Comparison of ENCODE assay signal across 20 mouse cellular contexts in the genomic region with DNA sequence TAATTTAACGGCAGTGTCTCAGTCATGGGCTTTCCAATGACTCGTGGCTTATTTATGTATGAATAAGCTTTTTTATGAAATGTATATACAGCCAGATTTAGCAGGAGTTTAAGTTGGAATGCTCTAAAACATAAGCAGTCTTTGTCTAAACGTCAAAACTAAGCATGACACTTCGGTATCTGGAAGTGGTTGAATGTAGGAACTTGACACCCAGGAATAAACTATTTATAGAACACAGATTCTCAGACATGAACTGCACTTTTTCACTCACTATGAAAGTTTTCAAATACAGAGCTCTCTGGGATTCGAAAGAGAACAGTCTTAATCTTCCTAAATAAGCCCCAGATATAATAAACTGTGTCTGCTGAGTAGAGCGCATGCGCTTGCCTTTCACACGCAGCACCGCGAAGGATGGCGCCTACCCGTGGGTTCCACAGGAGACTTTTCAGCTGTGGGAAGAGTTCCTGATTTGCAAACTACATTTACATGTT. TPM values are rescaled to one million over a fixed set of nuclear protein-coding genes. Genes with fewer than 3 reads are reported as not detected.
DNase-seq lines count a peak whose midpoint lies in the region; ATAC-seq and TF ChIP-seq lines count a peak whose summit lies in the region.
"Had no signal": no experiment of that assay in that cellular context is flagged by ENCODE, and none has a peak within 500 bp of the region (broad histone marks: within the 10 kb centered on the region; RNA-seq: fewer than 3 reads in every experiment).

No protein-coding gene starts in this region.

- no peaks in the 10 kb centered on the region for H3K4me1 ChIP-seq in forebrain, postnatal 0 days (ENCODE audit: insufficient read depth)
- no peaks in the 10 kb centered on the region for H3K4me1 ChIP-seq in forebrain, embryonic 13.5 days
- H3K4me1 ChIP-seq in lung, embryonic 15.5 days = no peaks in the 10 kb centered on the region
- H3K4me1 ChIP-seq in embryonic fibroblast, embryonic 13.5 days (ENCODE audit: control insufficient read depth, insufficient read depth, low read length) = no peaks in the 10 kb centered on the region; the same call in 1 of the 2 replicates
- H3K4me1 ChIP-seq: hindbrain, embryonic 13.5 days; limb, embryonic 12.5 days; liver, embryonic 13.5 days; midbrain, embryonic 15.5 days; neural tube, embryonic 15.5 days had no signal

- no peak for ATAC-seq in forebrain, postnatal 0 days
- ATAC-seq in forebrain, embryonic 13.5 days = no peak
- peak; percentile 55; the same call in 1 of the 2 replicates for ATAC-seq in lung, embryonic 15.5 days (ENCODE audit: borderline replicate concordance, extremely low read depth, low FRiP score, low TSS enrichment)
- ATAC-seq: inflammation-experienced regulatory T-cells, adult 6 months; midbrain, embryonic 15.5 days had no signal

- no peak overlapping the region for H3K4me3 ChIP-seq in forebrain, postnatal 0 days (ENCODE audit: low read depth, low read length)
- H3K4me3 ChIP-seq in forebrain, embryonic 13.5 days = no peak overlapping the region
- H3K4me3 ChIP-seq in lung, embryonic 15.5 days = no peak overlapping the region
- H3K4me3 ChIP-seq in embryonic fibroblast, embryonic 13.5 days (ENCODE audit: insufficient read depth, low read length) = no peak overlapping the region
- H3K4me3 ChIP-seq: hindbrain, embryonic 13.5 days; limb, embryonic 12.5 days; liver, embryonic 13.5 days; megakaryocyte, embryonic 14.5 days; midbrain, embryonic 15.5 days; neural tube, embryonic 15.5 days had no signal

- H3K9ac ChIP-seq in forebrain, postnatal 0 days = no peak overlapping the region
- no peak overlapping the region for H3K9ac ChIP-seq in forebrain, embryonic 13.5 days
- no peak overlapping the region for H3K9ac ChIP-seq in lung, embryonic 15.5 days
- H3K9ac ChIP-seq: hindbrain, embryonic 13.5 days; limb, embryonic 12.5 days; liver, embryonic 13.5 days; midbrain, embryonic 15.5 days; neural tube, embryonic 15.5 days had no signal

- WGBS in forebrain, postnatal 0 days = 78% methylated on average over 12 of the region's 12 CpGs
- 93% methylated on average over 12 of the region's 12 CpGs for WGBS in forebrain, embryonic 13.5 days
- WGBS in lung, embryonic 15.5 days = 48% methylated on average over 12 of the region's 12 CpGs

- peak; percentile 14 for DNase-seq in forebrain, postnatal 0 days
- no peak for DNase-seq in lung, adult 18-20 months
- DNase-seq in yolk sac, embryonic 10.5 days (ENCODE audit: low spot score) = peak; percentile 4
- no peak for DNase-seq in right cerebral cortex, postnatal 10 days (ENCODE audit: low spot score in 2 of 2)
- DNase-seq in B cell, adult 2 months = no peak
- DNase-seq: cerebellum, adult 8-10 months; gastrocnemius, postnatal 25 days; liver, embryonic 13.5 days; lung, postnatal 14 days; right cerebral cortex, postnatal 25 days; thymus, postnatal 25 days had no signal

- no peak for TF ChIP-seq CTCF in forebrain, postnatal 0 days (IDR thresholded peaks at IDR 0.05; ENCODE audit: low read depth)
- TF ChIP-seq CTCF in embryonic fibroblast, embryonic 13.5 days (IDR thresholded peaks at IDR 0.05; ENCODE audit: borderline replicate concordance, insufficient read depth, low read length) = no peak

- no peaks in the 10 kb centered on the region for H3K27me3 ChIP-seq in forebrain, postnatal 0 days (ENCODE audit: insufficient read depth, low read length)
- H3K27me3 ChIP-seq in forebrain, embryonic 13.5 days = no peaks in the 10 kb centered on the region
- no peaks in the 10 kb centered on the region for H3K27me3 ChIP-seq in lung, embryonic 15.5 days
- H3K27me3 ChIP-seq: hindbrain, embryonic 13.5 days; limb, embryonic 12.5 days; liver, embryonic 13.5 days; megakaryocyte, embryonic 14.5 days; midbrain, embryonic 15.5 days; neural tube, embryonic 15.5 days had no signal

- H3K4me2 ChIP-seq in forebrain, postnatal 0 days (ENCODE audit: low read depth) = no peak overlapping the region
- no peak overlapping the region for H3K4me2 ChIP-seq in forebrain, embryonic 13.5 days
- no peak overlapping the region for H3K4me2 ChIP-seq in lung, embryonic 15.5 days
- H3K4me2 ChIP-seq: hindbrain, embryonic 13.5 days; limb, embryonic 12.5 days; liver, embryonic 13.5 days; midbrain, embryonic 15.5 days; neural tube, embryonic 15.5 days had no signal

- H3K36me3 ChIP-seq in forebrain, postnatal 0 days (ENCODE audit: insufficient read depth) = no peaks in the 10 kb centered on the region
- no peaks in the 10 kb centered on the region for H3K36me3 ChIP-seq in forebrain, embryonic 13.5 days (ENCODE audit: poor library complexity, severe bottlenecking)
- no peaks in the 10 kb centered on the region for H3K36me3 ChIP-seq in lung, embryonic 15.5 days
- H3K36me3 ChIP-seq: hindbrain, embryonic 13.5 days; limb, embryonic 12.5 days; liver, embryonic 13.5 days; midbrain, embryonic 15.5 days; neural tube, embryonic 15.5 days had no signal

- no peaks in the 10 kb centered on the region for H3K9me3 ChIP-seq in forebrain, postnatal 0 days (ENCODE audit: low read length)
- no peaks in the 10 kb centered on the region for H3K9me3 ChIP-seq in forebrain, embryonic 13.5 days (replicated peaks)
- H3K9me3 ChIP-seq in lung, embryonic 15.5 days = no peaks in the 10 kb centered on the region
- H3K9me3 ChIP-seq: hindbrain, embryonic 13.5 days; limb, embryonic 12.5 days; liver, embryonic 13.5 days; megakaryocyte, embryonic 14.5 days; midbrain, embryonic 15.5 days; neural tube, embryonic 15.5 days had no signal

- no peak overlapping the region for H3K27ac ChIP-seq in forebrain, postnatal 0 days (ENCODE audit: low read depth, low read length)
- no peak overlapping the region for H3K27ac ChIP-seq in forebrain, embryonic 13.5 days
- no peak overlapping the region for H3K27ac ChIP-seq in lung, embryonic 15.5 days
- H3K27ac ChIP-seq in embryonic fibroblast, embryonic 13.5 days (ENCODE audit: insufficient read depth, low read length) = peak overlapping the region; percentile 50
- H3K27ac ChIP-seq: hindbrain, embryonic 13.5 days; limb, embryonic 12.5 days; liver, embryonic 13.5 days; midbrain, embryonic 15.5 days; neural tube, embryonic 15.5 days had no signal

- no peak for TF ChIP-seq POLR2A in embryonic fibroblast, embryonic 13.5 days (IDR thresholded peaks at IDR 0.05; ENCODE audit: low read depth, low read length)

RNA-seq across cellular contexts. Expression of a gene that starts 42.5 kb away (rescaled TPM):
- 13.7 and 14.4 TPM in 2 replicates for total RNA-seq in forebrain, postnatal 0 days (2014; rRNA removed)
- 13.8 and 15.0 TPM in 2 replicates for polyA plus RNA-seq in forebrain, postnatal 0 days (2015; fragmentation: Nextera tagmentation; extraction: Ambion mirVana)
- polyA plus RNA-seq in forebrain, embryonic 13.5 days (2015; fragmentation: Nextera tagmentation; extraction: Ambion mirVana) = 5.0 and 5.9 TPM in 2 replicates
- polyA plus RNA-seq in lung, embryonic 15.5 days (2015; fragmentation: Nextera tagmentation; extraction: Ambion mirVana) = 19.6 and 22.0 TPM in 2 replicates
- polyA plus RNA-seq in embryonic fibroblast, embryonic 13.5 days (2011; ENCODE audit: insufficient read length, low read depth, missing spikeins) = 20.3 and 21.7 TPM in 2 replicates

Comparison
In these comparisons a context has a peak if more than half of its experiments do, and no peak if none do; other contexts are left out.
1. DNase-seq: peak in forebrain, postnatal 0 days (single experiment) and yolk sac, embryonic 10.5 days (single experiment); none in lung, adult 18-20 months (0 of 2), right cerebral cortex, postnatal 10 days (0 of 2) and B cell, adult 2 months (0 of 2).